Mouse (Mus musculus): ENCODE measurements around the gene Krt27. TPM values are rescaled to one million over a fixed set of nuclear protein-coding genes. Genes with fewer than 3 reads are reported as not detected.

Gene Krt27
- polyA plus RNA-seq, 1 experiment: not detected

GRCm38 (mm10) chr11:99337866-99338265 lies 13.0 kb downstream of the Krt27 start, which contains the start of gene Krt26:
Gene Krt26, minus strand, starts transcription at chr11:99337966.
- Histone ChIP-seq H3K4me1 (ENCODE audit: control insufficient read depth, insufficient read depth, insufficient read length) (no peaks in the 10 kb centered on the region), H3K27me3 (ENCODE audit: control insufficient read depth, insufficient read depth, low read length) (no peaks in the 10 kb centered on the region), H3K27ac (ENCODE audit: insufficient read depth, low read length) (no peak within 1 kb of the TSS), H3K4me3 (ENCODE audit: extremely low read depth, insufficient read depth, insufficient read length) (no peak within 1 kb of the TSS), H3K36me3 (ENCODE audit: control insufficient read depth, insufficient read depth, low read length) (no peaks in the 10 kb centered on the region)
- no peak for DNase-seq (ENCODE audit: low read depth in 1 of 2, low spot score in 2 of 2)
- no peak for TF ChIP-seq CTCF (IDR thresholded peaks at IDR 0.05; ENCODE audit: extremely low read depth, insufficient read depth, insufficient read length, insufficient replicate concordance)
- no peak for TF ChIP-seq POLR2A (IDR thresholded peaks at IDR 0.05; ENCODE audit: low read depth, low read length)
- 90% methylated on average over 11 of the region's 11 CpGs for WGBS

GRCm38 (mm10) chr11:99333426-99333825 lies 17.5 kb downstream of the Krt27 start:
- no peaks in the 10 kb centered on the region for H3K36me3 ChIP-seq (ENCODE audit: control insufficient read depth, insufficient read depth, low read length)
- 79% methylated on average over 13 of the region's 13 CpGs for WGBS
- TF ChIP-seq POLR2A (IDR thresholded peaks at IDR 0.05; ENCODE audit: low read depth, low read length) (no peak), CTCF (IDR thresholded peaks at IDR 0.05; ENCODE audit: extremely low read depth, insufficient read depth, insufficient read length, insufficient replicate concordance) (no peak)
- no peaks in the 10 kb centered on the region for H3K27me3 ChIP-seq (ENCODE audit: control insufficient read depth, insufficient read depth, low read length)
- DNase-seq (ENCODE audit: low read depth in 1 of 2, low spot score in 2 of 2): no peak
- H3K4me1 ChIP-seq (ENCODE audit: control insufficient read depth, insufficient read depth, insufficient read length): no peaks in the 10 kb centered on the region
- H3K4me3 ChIP-seq (ENCODE audit: extremely low read depth, insufficient read depth, insufficient read length): no peak overlapping the region
- no peak overlapping the region for H3K27ac ChIP-seq (ENCODE audit: insufficient read depth, low read length)

GRCm38 (mm10) chr11:99329655-99330054 lies 21.2 kb downstream of the Krt27 start:
- TF ChIP-seq CTCF (IDR thresholded peaks at IDR 0.05; ENCODE audit: extremely low read depth, insufficient read depth, insufficient read length, insufficient replicate concordance): no peak
- Histone ChIP-seq H3K27me3 (ENCODE audit: control insufficient read depth, insufficient read depth, low read length) (no peaks in the 10 kb centered on the region), H3K4me3 (ENCODE audit: extremely low read depth, insufficient read depth, insufficient read length) (no peak overlapping the region), H3K4me1 (ENCODE audit: control insufficient read depth, insufficient read depth, insufficient read length) (no peaks in the 10 kb centered on the region), H3K36me3 (ENCODE audit: control insufficient read depth, insufficient read depth, low read length) (no peaks in the 10 kb centered on the region), H3K27ac (ENCODE audit: insufficient read depth, low read length) (no peak overlapping the region)
- no peak for DNase-seq (ENCODE audit: low read depth in 1 of 2, low spot score in 2 of 2)
- WGBS: 75% methylated on average over 2 of the region's 2 CpGs

GRCm38 (mm10) chr11:99322851-99323250 lies 28.1 kb downstream of the Krt27 start, which contains the start of gene Krt25:
Gene Krt25, minus strand, starts transcription at chr11:99322951.
- no peaks in the 10 kb centered on the region for H3K36me3 ChIP-seq (ENCODE audit: control insufficient read depth, insufficient read depth, low read length)
- no peaks in the 10 kb centered on the region for H3K27me3 ChIP-seq (ENCODE audit: control insufficient read depth, insufficient read depth, low read length)
- no peak for DNase-seq (ENCODE audit: low read depth in 1 of 2, low spot score in 2 of 2)
- no peaks in the 10 kb centered on the region for H3K4me1 ChIP-seq (ENCODE audit: control insufficient read depth, insufficient read depth, insufficient read length)
- WGBS: 89% methylated on average over 11 of the region's 11 CpGs
- no peak within 1 kb of the TSS for H3K4me3 ChIP-seq (ENCODE audit: extremely low read depth, insufficient read depth, insufficient read length)
- no peak for TF ChIP-seq CTCF (IDR thresholded peaks at IDR 0.05; ENCODE audit: extremely low read depth, insufficient read depth, insufficient read length, insufficient replicate concordance)
- no peak for TF ChIP-seq POLR2A (IDR thresholded peaks at IDR 0.05; ENCODE audit: low read depth, low read length)
- H3K27ac ChIP-seq (ENCODE audit: insufficient read depth, low read length): no peak within 1 kb of the TSS

- H3K27ac ChIP-seq (ENCODE audit: insufficient read depth, low read length): no peak overlapping the region
- H3K36me3 ChIP-seq (ENCODE audit: control insufficient read depth, insufficient read depth, low read length): no peaks in the 10 kb centered on the region
- DNase-seq (ENCODE audit: low read depth in 1 of 2, low spot score in 2 of 2): no peak
- H3K4me3 ChIP-seq (ENCODE audit: extremely low read depth, insufficient read depth, insufficient read length): no peak overlapping the region
- TF ChIP-seq POLR2A (IDR thresholded peaks at IDR 0.05; ENCODE audit: low read depth, low read length) (no peak), CTCF (IDR thresholded peaks at IDR 0.05; ENCODE audit: extremely low read depth, insufficient read depth, insufficient read length, insufficient replicate concordance) (no peak)
- 89% methylated on average over 14 of the region's 14 CpGs for WGBS
- no peaks in the 10 kb centered on the region for H3K27me3 ChIP-seq (ENCODE audit: control insufficient read depth, insufficient read depth, low read length)
- no peaks in the 10 kb centered on the region for H3K4me1 ChIP-seq (ENCODE audit: control insufficient read depth, insufficient read depth, insufficient read length)
Observed at GRCm38 (mm10) chr11:99321094-99321493, 29.8 kb downstream of the Krt27 start.

- TF ChIP-seq POLR2A (IDR thresholded peaks at IDR 0.05; ENCODE audit: low read depth, low read length) (no peak), CTCF (IDR thresholded peaks at IDR 0.05; ENCODE audit: extremely low read depth, insufficient read depth, insufficient read length, insufficient replicate concordance) (no peak)
- Histone ChIP-seq H3K4me1 (ENCODE audit: control insufficient read depth, insufficient read depth, insufficient read length) (no peaks in the 10 kb centered on the region), H3K27ac (ENCODE audit: insufficient read depth, low read length) (no peak overlapping the region), H3K36me3 (ENCODE audit: control insufficient read depth, insufficient read depth, low read length) (no peaks in the 10 kb centered on the region), H3K4me3 (ENCODE audit: extremely low read depth, insufficient read depth, insufficient read length) (no peak overlapping the region), H3K27me3 (ENCODE audit: control insufficient read depth, insufficient read depth, low read length) (no peaks in the 10 kb centered on the region)
- no peak for DNase-seq (ENCODE audit: low read depth in 1 of 2, low spot score in 2 of 2)
- 77% methylated on average over 9 of the region's 9 CpGs for WGBS
Observed at GRCm38 (mm10) chr11:99319127-99319526, 31.8 kb downstream of the Krt27 start.

- DNase-seq (ENCODE audit: low read depth in 1 of 2, low spot score in 2 of 2): no peak
- no peaks in the 10 kb centered on the region for H3K27me3 ChIP-seq (ENCODE audit: control insufficient read depth, insufficient read depth, low read length)
- 81% methylated on average over 8 of the region's 8 CpGs for WGBS
- H3K36me3 ChIP-seq (ENCODE audit: control insufficient read depth, insufficient read depth, low read length): no peaks in the 10 kb centered on the region
- TF ChIP-seq CTCF (IDR thresholded peaks at IDR 0.05; ENCODE audit: extremely low read depth, insufficient read depth, insufficient read length, insufficient replicate concordance): no peak
- no peak for TF ChIP-seq POLR2A (IDR thresholded peaks at IDR 0.05; ENCODE audit: low read depth, low read length)
- H3K4me1 ChIP-seq (ENCODE audit: control insufficient read depth, insufficient read depth, insufficient read length): no peaks in the 10 kb centered on the region
- H3K4me3 ChIP-seq (ENCODE audit: extremely low read depth, insufficient read depth, insufficient read length): no peak overlapping the region
- H3K27ac ChIP-seq (ENCODE audit: insufficient read depth, low read length): no peak overlapping the region
Observed at GRCm38 (mm10) chr11:99316543-99316942, 34.4 kb downstream of the Krt27 start.

Measured in spleen, adult 2 months (tissue).